Mouse (Mus musculus) heart, embryonic 16.5 days (tissue): ENCODE results near the gene Otop2. TPM values are rescaled to one million over a fixed set of nuclear protein-coding genes. Genes with fewer than 3 reads are reported as not detected.

Source experiments
- ATAC-seq: fragments of 200-750 bp; cut with Nextera tagmentation; replicated peaks from 2 replicates; pipeline ENCODE4 v1.8.0; 2017; ENCODE audit warnings: moderate number of reproducible peaks; ENCODE audit not compliant: insufficient read depth, low FRiP score; ENCODE audit errors: extremely low read depth
- H3K27ac ChIP-seq: fragments of 300-500 bp; sonication (generic); 2 replicates; pipeline ENCODE4 v1.5.1; 2014; ENCODE audit warnings: mild to moderate bottlenecking, low read length, control low read depth, moderate library complexity
- H3K27me3 ChIP-seq: fragments of 300-500 bp; sonication (generic); 2 replicates; pipeline ENCODE4 v1.6.1; 2014; ENCODE audit warnings: low read length, mixed read lengths; ENCODE audit not compliant: control insufficient read depth, insufficient read depth
- H3K36me3 ChIP-seq: fragments of 300-500 bp; sonication (generic); 2 replicates; pipeline ENCODE4 v1.6.1; 2014; ENCODE audit not compliant: control insufficient read depth, insufficient read depth
- H3K4me1 ChIP-seq: fragments of 300-500 bp; sonication (generic); 2 replicates; pipeline ENCODE4 v1.6.1; 2014; ENCODE audit warnings: low read length, mixed read lengths; ENCODE audit not compliant: control insufficient read depth, insufficient read depth
- H3K4me2 ChIP-seq: fragments of 300-500 bp; sonication (generic); 2 replicates; pipeline ENCODE4 v1.6.1; 2014; ENCODE audit warnings: low read depth, mild to moderate bottlenecking, control low read depth, low read length
- H3K4me3 ChIP-seq: fragments of 300-500 bp; sonication (generic); 2 replicates; pipeline ENCODE4 v1.5.1; 2014; ENCODE audit warnings: mild to moderate bottlenecking, control low read depth, low read length
- H3K9ac ChIP-seq: fragments of 300-500 bp; sonication (generic); 2 replicates; pipeline ENCODE4 v1.6.1; 2014; ENCODE audit warnings: low read length, control low read depth
- H3K9me3 ChIP-seq: fragments of 300-500 bp; sonication (generic); replicated peaks from 2 replicates; pipeline ENCODE4 v1.6.1; 2016; ENCODE audit warnings: low read length; ENCODE audit not compliant: control insufficient read depth
- WGBS: fragments of 180-500 bp; shearing (Covaris S2); extraction: QIAGEN DNeasy Blood & Tissue Kit; methylation state at CpG from one replicate; pipeline ENCODE4 v1.1.7; 2014; 5-methylcytosine and 5-hydroxymethylcytosine counted together
- polyA plus RNA-seq: library from polyadenylated mRNA; unstranded; fragments of >200 nt; fragmentation: Nextera tagmentation; extraction: Ambion mirVana; gene quantifications from 2 replicates; pipeline ENCODE4 v1.2.1, GENCODE M21; 2015

Gene Otop2
- polyA plus RNA-seq, 1 experiment from 2014 or later: not detected

DNA sequence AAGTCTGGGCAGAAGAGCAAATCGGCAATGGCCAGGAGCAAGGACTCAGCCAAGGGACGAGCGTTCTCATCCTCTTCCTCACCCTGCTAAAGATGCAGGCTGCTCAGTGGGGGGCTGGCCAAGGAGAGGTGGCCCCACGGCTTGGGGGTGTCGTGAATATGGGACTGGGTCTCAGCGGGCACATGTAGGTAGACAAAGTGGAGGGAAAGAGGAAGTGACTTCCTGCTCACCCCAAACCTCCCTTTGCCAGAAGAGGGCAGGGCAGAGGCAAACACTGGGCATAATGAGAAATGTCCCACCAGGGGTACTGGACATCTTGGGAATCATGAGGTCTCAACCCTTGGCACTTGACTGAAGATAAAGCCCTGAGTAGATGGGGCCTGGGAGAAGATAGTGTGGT, 52.8 kb downstream of the Otop2 start:
- Histone ChIP-seq H3K4me3 (no peak overlapping the region), H3K9ac (no peak overlapping the region), H3K4me1 (peaks cover 6% of the 10 kb centered on the region), H3K4me2 (no peak overlapping the region), H3K27me3 (peaks cover 16% of the 10 kb centered on the region; the same call in 1 of the 2 replicates), H3K27ac (peak overlapping the region; percentile 64), H3K36me3 (no peaks in the 10 kb centered on the region), H3K9me3 (no peaks in the 10 kb centered on the region)
- 63% methylated on average over 6 of the region's 6 CpGs for WGBS
- no peak for ATAC-seq

DNA sequence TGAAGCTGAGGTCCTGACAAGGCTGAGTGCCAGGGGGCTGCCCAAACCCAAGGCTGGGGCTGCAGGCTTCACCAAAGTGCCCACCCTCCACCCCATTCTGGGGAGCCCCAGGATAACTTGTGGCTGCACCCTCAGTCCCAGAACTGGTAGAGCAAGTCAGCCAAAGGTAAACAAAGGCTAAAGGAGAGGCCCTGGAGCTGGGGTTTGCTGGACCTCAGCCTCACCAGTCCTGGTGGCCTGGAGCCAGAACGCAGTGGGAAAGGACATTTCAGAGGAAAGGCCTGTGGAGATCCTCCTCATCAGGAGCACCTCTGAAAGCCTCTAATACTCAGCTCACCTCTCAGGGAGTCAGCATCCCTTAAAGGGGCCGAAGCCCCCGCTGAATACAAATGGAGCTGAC, 57.2 kb downstream of the Otop2 start:
- H3K4me3 ChIP-seq: no peak overlapping the region
- ATAC-seq: no peak
- no peaks in the 10 kb centered on the region for H3K9me3 ChIP-seq
- no peak overlapping the region for H3K4me2 ChIP-seq
- H3K9ac ChIP-seq: no peak overlapping the region
- WGBS: 76% methylated on average over 3 of the region's 3 CpGs
- H3K4me1 ChIP-seq: peaks cover 9% of the 10 kb centered on the region
- peaks cover 11% of the 10 kb centered on the region for H3K27me3 ChIP-seq
- no peak overlapping the region for H3K27ac ChIP-seq
- H3K36me3 ChIP-seq: no peaks in the 10 kb centered on the region

DNA sequence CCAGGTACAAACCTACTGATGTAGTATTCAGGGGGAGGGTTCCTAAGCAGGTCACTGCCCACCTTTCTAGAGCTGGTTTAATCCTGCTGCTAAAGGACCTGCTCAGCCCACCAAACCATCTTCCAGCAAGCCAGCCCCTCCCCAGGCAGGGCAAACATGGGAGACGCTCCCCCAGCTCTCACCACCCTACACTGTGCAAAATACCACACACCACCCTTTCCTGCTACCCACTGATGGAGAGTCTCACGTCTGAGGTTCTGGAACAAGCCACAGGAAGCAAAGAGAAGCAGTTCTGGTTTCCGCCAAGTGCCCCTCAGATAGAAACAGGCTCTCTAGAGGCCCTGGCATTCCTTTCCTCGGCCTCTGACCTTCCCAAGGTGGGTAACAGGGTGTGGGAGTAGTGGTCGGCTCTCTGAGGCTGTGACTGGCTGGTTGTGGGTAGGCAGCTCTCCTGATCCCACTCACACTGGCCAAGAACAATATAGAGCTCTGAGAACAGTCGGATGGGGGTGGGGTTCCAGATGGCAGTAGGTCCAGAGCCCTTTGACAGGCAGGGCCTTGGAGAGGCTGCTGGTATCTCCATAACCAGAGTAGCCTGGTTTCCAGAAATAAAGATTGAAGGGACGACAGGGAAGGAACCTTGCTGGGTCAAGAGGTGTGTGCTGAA, 59.2 kb downstream of the Otop2 start:
- Histone ChIP-seq H3K4me2 (peak overlapping the region; percentile 94), H3K27ac (peak overlapping the region; percentile 5; the same call in 1 of the 2 replicates), H3K9me3 (no peaks in the 10 kb centered on the region), H3K36me3 (no peaks in the 10 kb centered on the region), H3K27me3 (peaks cover 22% of the 10 kb centered on the region), H3K4me1 (peaks cover 5% of the 10 kb centered on the region), H3K4me3 (peak overlapping the region; percentile 66), H3K9ac (no peak overlapping the region; the same call in 1 of the 2 replicates)
- 33% methylated on average over 7 of the region's 7 CpGs for WGBS
- ATAC-seq: no peak

DNA sequence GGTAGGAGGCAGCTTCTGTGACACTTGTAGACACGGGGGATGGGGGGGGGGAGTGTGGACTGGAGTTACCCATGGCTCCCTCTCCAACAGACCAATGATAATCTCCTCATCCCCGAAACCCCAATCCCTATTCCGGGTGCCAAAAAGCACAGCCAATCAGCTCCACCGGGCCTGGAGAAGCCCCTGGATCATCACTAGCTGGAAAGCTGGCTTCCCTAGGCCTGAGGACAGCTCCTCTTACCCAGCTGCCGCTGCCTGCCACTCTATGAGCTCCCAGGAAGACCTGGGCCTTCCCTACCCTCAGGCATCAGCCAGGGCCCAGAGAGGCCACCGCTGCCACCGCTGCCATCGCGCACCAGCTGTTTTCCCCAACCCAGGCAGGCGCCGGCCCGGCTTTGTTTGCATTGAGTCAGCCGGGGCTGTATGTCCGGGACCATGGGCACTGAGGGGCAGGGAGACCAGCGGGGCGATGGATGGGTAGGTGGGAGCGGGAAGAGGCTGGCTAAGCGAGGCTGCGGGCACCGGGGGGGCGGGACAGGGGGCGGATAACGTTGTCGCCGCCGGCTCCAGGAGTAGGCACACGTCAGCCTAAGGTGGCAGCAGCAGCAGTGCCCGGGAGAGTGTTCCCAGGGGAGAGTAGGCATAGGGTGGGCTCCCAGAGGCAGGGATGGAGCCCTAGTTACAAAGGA, 59.9 kb downstream of the Otop2 start:
- Histone ChIP-seq H3K4me3 (peak overlapping the region; percentile 66), H3K9ac (peak overlapping the region; percentile 73), H3K9me3 (no peaks in the 10 kb centered on the region), H3K4me2 (peak overlapping the region; percentile 94), H3K4me1 (peaks cover 5% of the 10 kb centered on the region), H3K36me3 (no peaks in the 10 kb centered on the region), H3K27ac (0 out of 2 replicates have a peak overlapping the region, but pooled peaks have one; percentile 22), H3K27me3 (peaks cover 28% of the 10 kb centered on the region)
- WGBS: 2% methylated on average over 28 of the region's 28 CpGs
- no peak for ATAC-seq

DNA sequence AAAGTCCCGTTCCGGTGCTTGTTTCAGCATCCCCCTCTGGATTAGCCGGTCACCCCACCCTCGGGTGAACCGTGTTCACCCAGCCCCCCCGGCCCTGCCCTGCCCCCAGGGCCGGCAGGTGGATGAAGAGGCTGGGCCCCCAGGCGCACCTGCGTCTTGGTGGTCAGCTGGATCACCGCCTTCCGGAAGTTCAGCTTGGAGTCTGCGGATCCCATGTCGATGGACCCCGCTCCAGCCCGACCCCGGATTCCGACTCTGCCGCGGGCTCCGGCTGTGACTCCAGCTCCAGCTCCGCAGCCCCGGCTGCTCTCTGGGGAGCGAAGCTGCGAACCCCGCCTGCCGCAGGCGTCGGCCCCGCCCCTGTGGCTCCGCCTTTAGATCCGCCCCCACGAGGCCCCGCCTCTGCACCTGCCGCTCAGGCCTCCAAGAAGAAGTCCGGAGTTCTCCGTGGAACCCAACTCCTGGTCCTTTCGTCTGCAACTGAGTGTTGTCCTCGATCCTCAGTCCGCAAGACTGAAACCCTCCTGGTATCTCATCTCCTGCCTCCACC, 60.5 kb downstream of the Otop2 start, which contains the start of gene Hid1:
Gene Hid1, minus strand, starts transcription at position 362 of the 550 bp plus-strand sequence.
- Histone ChIP-seq H3K4me3 (peak within 1 kb of the TSS; percentile 66), H3K36me3 (no peaks in the 10 kb centered on the region), H3K4me1 (peaks cover 5% of the 10 kb centered on the region), H3K9me3 (no peaks in the 10 kb centered on the region), H3K4me2 (peak within 1 kb of the TSS; percentile 94), H3K9ac (peak within 1 kb of the TSS; percentile 73), H3K27me3 (peaks cover 29% of the 10 kb centered on the region), H3K27ac (0 out of 2 replicates have a peak within 1 kb of the TSS, but pooled peaks have one; percentile 22)
- ATAC-seq: peak; percentile 68
- WGBS: under 1% methylated on average over 39 of the region's 39 CpGs

DNA sequence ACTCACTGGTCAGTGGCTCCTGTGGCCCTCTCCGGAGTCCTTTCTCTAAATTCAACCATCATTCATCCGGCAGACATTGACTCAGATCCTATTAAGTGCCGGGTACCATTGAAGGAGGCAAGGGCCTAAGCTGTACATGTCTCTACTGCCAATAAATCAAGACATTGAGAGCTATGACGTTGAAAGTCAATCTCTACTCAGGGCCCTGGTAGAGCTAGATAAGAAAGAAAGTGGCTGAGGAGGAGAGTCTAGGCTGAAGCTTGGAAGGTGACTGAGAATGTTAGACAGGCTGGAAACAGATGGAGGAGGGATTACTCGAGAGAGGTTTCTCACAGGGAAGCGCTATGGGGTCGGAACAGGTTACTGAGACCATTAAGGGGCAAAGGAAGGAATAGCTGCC, 63.4 kb downstream of the Otop2 start:
- peaks cover 19% of the 10 kb centered on the region for H3K4me1 ChIP-seq
- no peak overlapping the region for H3K9ac ChIP-seq
- H3K4me2 ChIP-seq: no peak overlapping the region
- no peak for ATAC-seq
- H3K9me3 ChIP-seq: no peaks in the 10 kb centered on the region
- 49% methylated on average over 7 of the region's 7 CpGs for WGBS
- H3K27me3 ChIP-seq: peaks cover 35% of the 10 kb centered on the region
- no peak overlapping the region for H3K27ac ChIP-seq
- no peak overlapping the region for H3K4me3 ChIP-seq
- H3K36me3 ChIP-seq: no peaks in the 10 kb centered on the region

DNA sequence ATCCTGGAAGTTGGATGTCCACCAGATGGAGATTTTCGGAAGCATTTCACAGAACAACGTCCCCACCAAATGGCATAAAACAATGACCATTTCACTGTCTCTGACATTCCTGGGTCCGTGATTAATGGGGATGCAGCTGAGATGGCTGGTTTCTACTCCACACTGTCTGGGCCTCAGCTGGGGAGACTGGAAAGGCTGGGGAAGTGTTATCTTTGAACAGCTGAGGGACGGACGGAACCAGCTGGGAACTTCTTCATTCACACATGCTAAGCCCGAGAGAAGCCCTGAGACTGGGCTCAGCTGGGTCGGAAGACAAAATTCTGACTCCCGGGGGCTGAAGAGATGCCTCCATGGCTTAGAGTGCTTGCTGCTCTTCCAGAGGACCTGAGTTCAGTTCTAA, 64.4 kb downstream of the Otop2 start:
- Histone ChIP-seq H3K36me3 (no peaks in the 10 kb centered on the region), H3K27ac (no peak overlapping the region), H3K9me3 (no peaks in the 10 kb centered on the region), H3K27me3 (peaks cover 37% of the 10 kb centered on the region), H3K4me3 (no peak overlapping the region), H3K4me2 (no peak overlapping the region), H3K4me1 (peaks cover 19% of the 10 kb centered on the region), H3K9ac (no peak overlapping the region)
- ATAC-seq: no peak
- WGBS: 56% methylated on average over 8 of the region's 8 CpGs

DNA sequence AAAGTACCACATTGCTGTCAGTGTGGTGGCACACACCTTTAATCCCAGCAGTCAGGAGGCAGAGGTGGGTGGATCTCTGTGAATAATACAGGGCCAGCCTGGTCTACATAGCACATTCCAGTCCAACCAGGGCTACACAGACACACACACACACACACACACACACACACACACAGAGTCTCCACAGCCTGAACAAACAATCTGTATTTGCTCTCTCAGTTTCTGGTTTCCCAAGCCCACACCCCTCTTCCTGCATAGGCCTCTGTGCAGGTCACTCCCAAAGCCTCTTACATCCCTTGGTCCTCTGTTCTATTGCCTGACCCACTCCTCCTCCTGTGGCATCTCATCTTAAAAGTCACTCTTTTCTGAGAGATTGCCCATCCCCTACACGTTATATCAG, 65.1 kb downstream of the Otop2 start:
- H3K4me2 ChIP-seq: no peak overlapping the region
- no peak overlapping the region for H3K9ac ChIP-seq
- H3K4me3 ChIP-seq: no peak overlapping the region
- no peak overlapping the region for H3K27ac ChIP-seq
- no peaks in the 10 kb centered on the region for H3K9me3 ChIP-seq
- whole genome bisulfite sequencing: 51% methylated on average over 1 of the region's 1 CpGs
- no peaks in the 10 kb centered on the region for H3K36me3 ChIP-seq
- no peak for ATAC-seq
- peaks cover 31% of the 10 kb centered on the region for H3K27me3 ChIP-seq
- H3K4me1 ChIP-seq: peaks cover 16% of the 10 kb centered on the region

DNA sequence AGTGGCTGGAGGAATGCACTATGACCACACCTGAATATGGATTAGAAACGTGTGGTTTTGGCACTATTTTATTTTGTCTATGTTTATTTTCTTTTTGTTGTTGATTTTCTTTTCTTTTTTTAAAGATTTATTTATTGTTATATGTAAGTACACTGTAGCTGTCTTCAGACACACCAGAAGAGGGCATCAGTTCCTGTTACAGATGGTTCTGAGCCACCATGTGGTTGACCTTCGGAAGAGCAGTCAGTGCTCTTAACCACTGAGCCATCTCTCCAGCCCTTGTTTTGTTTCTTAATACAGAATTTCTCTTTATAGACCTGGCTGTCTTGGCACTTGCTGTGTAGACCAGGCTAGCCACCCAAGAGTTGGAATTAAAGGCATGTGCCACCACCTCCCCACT, 65.8 kb downstream of the Otop2 start:
- Histone ChIP-seq H3K9ac (no peak overlapping the region), H3K36me3 (no peaks in the 10 kb centered on the region), H3K27ac (no peak overlapping the region), H3K9me3 (no peaks in the 10 kb centered on the region), H3K27me3 (peaks cover 27% of the 10 kb centered on the region), H3K4me2 (no peak overlapping the region), H3K4me3 (no peak overlapping the region), H3K4me1 (peaks cover 14% of the 10 kb centered on the region)
- 60% methylated on average over 2 of the region's 2 CpGs for WGBS
- no peak for ATAC-seq
